Mouse (Mus musculus): ENCODE results near the gene Ptprk. TPM values are rescaled to one million over a fixed set of nuclear protein-coding genes. Genes with fewer than 3 reads are reported as not detected.

Ptprk gene
- total and polyA plus RNA-seq, 2 experiments from 2014 or later, result 25.4 to 43.4 TPM

DNA sequence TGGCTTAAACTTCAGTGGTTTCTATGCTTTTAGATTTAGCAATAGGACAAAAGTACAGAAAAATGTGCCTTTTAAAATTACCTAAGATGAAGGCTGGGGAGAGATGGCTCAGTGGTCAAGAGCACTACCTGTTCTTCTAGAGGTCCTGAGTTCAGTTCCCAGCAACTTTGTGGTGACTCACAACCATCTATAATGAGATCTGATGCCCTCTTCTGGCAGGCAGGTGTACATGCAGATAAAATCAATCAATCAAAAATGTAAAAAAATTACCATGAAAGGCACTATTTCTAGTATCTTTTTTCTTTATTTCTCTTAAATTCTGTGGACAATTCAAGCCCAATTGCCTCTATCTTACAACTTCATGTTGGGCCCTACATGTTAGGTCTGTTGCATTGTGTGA, 42.4 kb downstream of the Ptprk start:
- H3K9ac ChIP-seq (replicated peaks; ENCODE audit: low read length, poor library complexity, severe bottlenecking), result no peak overlapping the region
- no peak for ATAC-seq (ENCODE audit: low FRiP score)
- no peaks in the 10 kb centered on the region for H3K36me3 ChIP-seq (ENCODE audit: insufficient read depth, low read length)
- no peaks in the 10 kb centered on the region for H3K4me1 ChIP-seq (ENCODE audit: insufficient read depth, low read length)
- TF ChIP-seq CTCF (IDR thresholded peaks at IDR 0.05), result peak; percentile 14; the same call in 1 of the 2 replicates
- DNase-seq (ENCODE audit: low spot score), result no peak
- no peak overlapping the region for H3K4me3 ChIP-seq (ENCODE audit: low read depth, low read length)
- no peak overlapping the region for H3K27ac ChIP-seq (ENCODE audit: low read depth, low read length)
- no peaks in the 10 kb centered on the region for H3K9me3 ChIP-seq (ENCODE audit: low read length)
- no peaks in the 10 kb centered on the region for H3K27me3 ChIP-seq (ENCODE audit: insufficient read depth, low read length)
- no peak overlapping the region for H3K4me2 ChIP-seq (ENCODE audit: low read depth, low read length, poor library complexity, severe bottlenecking)

DNA sequence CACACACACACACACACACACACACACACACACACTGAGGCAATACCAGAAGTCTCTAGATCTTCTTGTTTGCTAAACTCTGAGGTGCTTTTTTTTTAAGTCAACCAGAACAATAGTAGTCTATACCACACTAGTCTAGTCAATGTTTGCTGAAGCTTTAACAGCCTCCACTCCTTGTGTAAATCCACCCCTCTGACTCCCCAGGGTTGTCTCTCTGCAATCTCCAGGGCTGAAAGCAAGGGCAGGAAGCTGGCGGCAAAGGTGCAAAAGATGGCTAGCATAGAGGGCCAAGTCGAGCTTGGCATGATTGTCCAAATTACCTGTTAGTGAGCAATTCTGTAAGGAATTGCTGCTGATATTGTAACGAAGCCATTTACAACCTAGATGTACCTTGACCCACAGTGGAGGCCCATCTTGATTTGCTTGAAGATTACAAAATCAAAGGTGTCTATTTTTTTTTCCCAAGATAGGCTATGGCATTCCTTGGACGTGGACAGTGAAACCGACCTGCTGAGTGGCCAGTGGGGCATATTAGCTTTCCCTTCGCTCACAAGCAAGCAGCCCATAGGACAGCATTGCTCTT, 44.3 kb downstream of the Ptprk start:
- DNase-seq (ENCODE audit: low spot score) (no peak), ATAC-seq (ENCODE audit: low FRiP score) (no peak)
- no peaks in the 10 kb centered on the region for H3K36me3 ChIP-seq (ENCODE audit: insufficient read depth, low read length)
- 95% methylated on average over 6 of the region's 6 CpGs for WGBS
- no peak overlapping the region for H3K27ac ChIP-seq (ENCODE audit: low read depth, low read length)
- H3K4me1 ChIP-seq (ENCODE audit: insufficient read depth, low read length), result no peaks in the 10 kb centered on the region
- H3K4me3 ChIP-seq (ENCODE audit: low read depth, low read length), result no peak overlapping the region
- no peaks in the 10 kb centered on the region for H3K27me3 ChIP-seq (ENCODE audit: insufficient read depth, low read length)
- no peak for TF ChIP-seq CTCF (IDR thresholded peaks at IDR 0.05)
- no peak overlapping the region for H3K9ac ChIP-seq (replicated peaks; ENCODE audit: low read length, poor library complexity, severe bottlenecking)
- no peaks in the 10 kb centered on the region for H3K9me3 ChIP-seq (ENCODE audit: low read length)
- no peak overlapping the region for H3K4me2 ChIP-seq (ENCODE audit: low read depth, low read length, poor library complexity, severe bottlenecking)

DNA sequence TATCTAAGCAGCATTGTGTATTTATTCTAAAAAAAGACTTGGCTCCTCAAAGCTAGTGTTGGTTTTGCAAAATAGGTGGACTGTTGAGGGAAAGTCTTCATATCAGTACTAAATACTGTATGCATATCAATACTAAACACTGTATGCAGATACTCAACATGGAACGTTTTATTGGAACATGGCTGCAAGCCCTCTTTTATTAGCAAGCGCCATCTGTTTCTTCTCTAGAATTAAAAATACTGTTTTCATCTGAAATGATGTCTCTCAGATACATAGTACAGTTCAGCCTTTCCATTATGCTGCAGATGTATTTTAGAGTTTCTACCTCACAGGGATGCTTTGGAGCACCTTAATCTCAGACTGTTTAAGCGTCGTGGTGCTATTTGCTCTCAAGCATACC, 49.3 kb downstream of the Ptprk start:
- Histone ChIP-seq H3K36me3 (ENCODE audit: insufficient read depth, low read length) (no peaks in the 10 kb centered on the region), H3K27me3 (ENCODE audit: insufficient read depth, low read length) (no peaks in the 10 kb centered on the region), H3K4me3 (ENCODE audit: low read depth, low read length) (no peak overlapping the region), H3K4me1 (ENCODE audit: insufficient read depth, low read length) (no peaks in the 10 kb centered on the region), H3K9me3 (ENCODE audit: low read length) (no peaks in the 10 kb centered on the region), H3K4me2 (ENCODE audit: low read depth, low read length, poor library complexity, severe bottlenecking) (no peak overlapping the region), H3K27ac (ENCODE audit: low read depth, low read length) (no peak overlapping the region), H3K9ac (replicated peaks; ENCODE audit: low read length, poor library complexity, severe bottlenecking) (no peak overlapping the region)
- DNase-seq (ENCODE audit: low spot score), result no peak
- WGBS, result 94% methylated on average over 4 of the region's 4 CpGs
- ATAC-seq (ENCODE audit: low FRiP score), result no peak
- no peak for TF ChIP-seq CTCF (IDR thresholded peaks at IDR 0.05)

GRCm38 (mm10) chr10:28128011-28128410, 53.4 kb downstream of the Ptprk start:
- Histone ChIP-seq H3K36me3 (ENCODE audit: insufficient read depth, low read length) (no peaks in the 10 kb centered on the region), H3K9me3 (ENCODE audit: low read length) (no peaks in the 10 kb centered on the region), H3K4me2 (ENCODE audit: low read depth, low read length, poor library complexity, severe bottlenecking) (no peak overlapping the region), H3K4me3 (ENCODE audit: low read depth, low read length) (no peak overlapping the region), H3K9ac (replicated peaks; ENCODE audit: low read length, poor library complexity, severe bottlenecking) (no peak overlapping the region), H3K27me3 (ENCODE audit: insufficient read depth, low read length) (no peaks in the 10 kb centered on the region), H3K4me1 (ENCODE audit: insufficient read depth, low read length) (no peaks in the 10 kb centered on the region), H3K27ac (ENCODE audit: low read depth, low read length) (no peak overlapping the region)
- DNase-seq (ENCODE audit: low spot score) (peak; percentile 32), ATAC-seq (ENCODE audit: low FRiP score) (no peak)
- no peak for TF ChIP-seq CTCF (IDR thresholded peaks at IDR 0.05)
- WGBS, result 80% methylated on average over 5 of the region's 5 CpGs

GRCm38 (mm10) chr10:28128450-28128849, 53.8 kb downstream of the Ptprk start:
- no peak overlapping the region for H3K4me3 ChIP-seq (ENCODE audit: low read depth, low read length)
- H3K4me2 ChIP-seq (ENCODE audit: low read depth, low read length, poor library complexity, severe bottlenecking), result no peak overlapping the region
- TF ChIP-seq CTCF (IDR thresholded peaks at IDR 0.05), result no peak
- no peaks in the 10 kb centered on the region for H3K27me3 ChIP-seq (ENCODE audit: insufficient read depth, low read length)
- DNase-seq (ENCODE audit: low spot score) (peak; percentile 9), ATAC-seq (ENCODE audit: low FRiP score) (no peak)
- no peaks in the 10 kb centered on the region for H3K4me1 ChIP-seq (ENCODE audit: insufficient read depth, low read length)
- no peaks in the 10 kb centered on the region for H3K36me3 ChIP-seq (ENCODE audit: insufficient read depth, low read length)
- no peak overlapping the region for H3K27ac ChIP-seq (ENCODE audit: low read depth, low read length)
- H3K9me3 ChIP-seq (ENCODE audit: low read length), result no peaks in the 10 kb centered on the region
- 77% methylated on average over 4 of the region's 4 CpGs for WGBS
- no peak overlapping the region for H3K9ac ChIP-seq (replicated peaks; ENCODE audit: low read length, poor library complexity, severe bottlenecking)

GRCm38 (mm10) chr10:28130422-28130821, 55.8 kb downstream of the Ptprk start:
- peak; percentile 15 for DNase-seq (ENCODE audit: low spot score)
- no peaks in the 10 kb centered on the region for H3K27me3 ChIP-seq (ENCODE audit: insufficient read depth, low read length)
- H3K4me3 ChIP-seq (ENCODE audit: low read depth, low read length), result no peak overlapping the region
- no peak for ATAC-seq (ENCODE audit: low FRiP score)
- H3K27ac ChIP-seq (ENCODE audit: low read depth, low read length), result no peak overlapping the region
- TF ChIP-seq CTCF (IDR thresholded peaks at IDR 0.05), result no peak
- H3K9ac ChIP-seq (replicated peaks; ENCODE audit: low read length, poor library complexity, severe bottlenecking), result no peak overlapping the region
- no peaks in the 10 kb centered on the region for H3K36me3 ChIP-seq (ENCODE audit: insufficient read depth, low read length)
- no peaks in the 10 kb centered on the region for H3K9me3 ChIP-seq (ENCODE audit: low read length)
- no peaks in the 10 kb centered on the region for H3K4me1 ChIP-seq (ENCODE audit: insufficient read depth, low read length)
- WGBS, result 81% methylated on average over 9 of the region's 9 CpGs
- H3K4me2 ChIP-seq (ENCODE audit: low read depth, low read length, poor library complexity, severe bottlenecking), result no peak overlapping the region
